Comparison of ENCODE assay signal across 19 mouse cellular contexts in genomic region chr2:21507449-21507848, GRCm38 (mm10).
"Had no signal": no experiment of that assay in that cellular context is flagged by ENCODE, and none has a peak within 500 bp of the region (broad histone marks: within the 10 kb centered on the region; RNA-seq: fewer than 3 reads in every experiment).

No protein-coding gene starts in this region.

- H3K4me2 ChIP-seq: kidney, embryonic 15.5 days; liver, embryonic 13.5 days; midbrain, embryonic 12.5 days; midbrain, embryonic 15.5 days; stomach, embryonic 15.5 days had no signal

- DNase-seq: kidney, adult 11 months; kidney, adult 8-10 months; kidney, postnatal 10 days; kidney, postnatal 36 days; layer of hippocampus, postnatal 36 days; liver, embryonic 13.5 days; lung, adult 2 months; lung, postnatal 14 days; lung, postnatal 4 days; right cerebral cortex, adult 18-20 months; right cerebral cortex, postnatal 14 days; spleen, adult 18-20 months; thymus, postnatal 25 days had no signal

- H3K4me3 ChIP-seq: kidney, embryonic 15.5 days; left cerebral cortex, adult 2 months; liver, embryonic 13.5 days; midbrain, embryonic 12.5 days; midbrain, embryonic 15.5 days; myocyte; stomach, embryonic 15.5 days had no signal

- H3K9me3 ChIP-seq: kidney, embryonic 15.5 days; liver, embryonic 13.5 days; midbrain, embryonic 12.5 days; midbrain, embryonic 15.5 days; stomach, embryonic 15.5 days had no signal

- H3K9ac ChIP-seq: kidney, embryonic 15.5 days; liver, embryonic 13.5 days; midbrain, embryonic 12.5 days; midbrain, embryonic 15.5 days; stomach, embryonic 15.5 days had no signal

- H3K36me3 ChIP-seq: kidney, embryonic 15.5 days; liver, embryonic 13.5 days; midbrain, embryonic 12.5 days; midbrain, embryonic 15.5 days; stomach, embryonic 15.5 days had no signal

- H3K27ac ChIP-seq: kidney, embryonic 15.5 days; left cerebral cortex, adult 2 months; liver, embryonic 13.5 days; midbrain, embryonic 12.5 days; midbrain, embryonic 15.5 days; stomach, embryonic 15.5 days had no signal

- H3K27me3 ChIP-seq: kidney, embryonic 15.5 days; liver, embryonic 13.5 days; midbrain, embryonic 12.5 days; midbrain, embryonic 15.5 days; stomach, embryonic 15.5 days had no signal

- ATAC-seq: midbrain, embryonic 15.5 days had no signal

- H3K4me1 ChIP-seq: kidney, embryonic 15.5 days; liver, embryonic 13.5 days; midbrain, embryonic 12.5 days; midbrain, embryonic 15.5 days; stomach, embryonic 15.5 days had no signal
